Mouse (Mus musculus) midbrain, embryonic 13.5 days (tissue): ENCODE measurements at regions not wholly inside any gene's neighbourhood (a gene's known extent, or its start where the extent isn't known, plus 50 kb on each side); places are given as distances from the start of the nearest gene placed in this dataset.

Experiments used
- ATAC-seq: fragments of 200-750 bp; cut with Nextera tagmentation; 2 replicates; pipeline ENCODE4 v1.8.0; 2017; ENCODE audit warnings: mild to moderate bottlenecking, moderate TSS enrichment, moderate library complexity
- H3K27ac ChIP-seq: fragments of 300-500 bp; sonication (generic); 2 replicates; pipeline ENCODE4 v1.5.1; 2015; ENCODE audit warnings: inconsistent platforms, mild to moderate bottlenecking, moderate library complexity
- H3K27me3 ChIP-seq: fragments of 300-500 bp; sonication (generic); 2 replicates; pipeline ENCODE4 v1.6.1; 2015; ENCODE audit warnings: mild to moderate bottlenecking, inconsistent platforms
- H3K36me3 ChIP-seq: fragments of 300-500 bp; sonication (generic); 2 replicates; pipeline ENCODE4 v1.6.1; 2015; ENCODE audit warnings: mild to moderate bottlenecking, inconsistent platforms
- H3K4me1 ChIP-seq: fragments of 300-500 bp; sonication (generic); replicated peaks from 2 replicates; pipeline ENCODE4 v1.6.1; 2015; ENCODE audit warnings: inconsistent platforms
- H3K4me2 ChIP-seq: fragments of 300-500 bp; sonication (generic); replicated peaks from 2 replicates; pipeline ENCODE4 v1.6.1; 2015; ENCODE audit warnings: moderate library complexity, mild to moderate bottlenecking, inconsistent platforms
- H3K4me3 ChIP-seq: fragments of 300-500 bp; sonication (generic); replicated peaks from 2 replicates; pipeline ENCODE4 v1.5.1; 2015; ENCODE audit warnings: mild to moderate bottlenecking, inconsistent platforms
- H3K9ac ChIP-seq: fragments of 300-500 bp; sonication (generic); replicated peaks from 2 replicates; pipeline ENCODE4 v1.6.1; 2015; ENCODE audit warnings: mild to moderate bottlenecking, inconsistent platforms
- H3K9me3 ChIP-seq: fragments of 300-500 bp; sonication (generic); 2 replicates; pipeline ENCODE4 v1.6.1; 2016; ENCODE audit warnings: mild to moderate bottlenecking, inconsistent platforms
- WGBS: fragments of 180-500 bp; shearing (Covaris S2); methylation state at CpG from one replicate; pipeline ENCODE4 v1.1.7; 2015; 5-methylcytosine and 5-hydroxymethylcytosine counted together

DNA sequence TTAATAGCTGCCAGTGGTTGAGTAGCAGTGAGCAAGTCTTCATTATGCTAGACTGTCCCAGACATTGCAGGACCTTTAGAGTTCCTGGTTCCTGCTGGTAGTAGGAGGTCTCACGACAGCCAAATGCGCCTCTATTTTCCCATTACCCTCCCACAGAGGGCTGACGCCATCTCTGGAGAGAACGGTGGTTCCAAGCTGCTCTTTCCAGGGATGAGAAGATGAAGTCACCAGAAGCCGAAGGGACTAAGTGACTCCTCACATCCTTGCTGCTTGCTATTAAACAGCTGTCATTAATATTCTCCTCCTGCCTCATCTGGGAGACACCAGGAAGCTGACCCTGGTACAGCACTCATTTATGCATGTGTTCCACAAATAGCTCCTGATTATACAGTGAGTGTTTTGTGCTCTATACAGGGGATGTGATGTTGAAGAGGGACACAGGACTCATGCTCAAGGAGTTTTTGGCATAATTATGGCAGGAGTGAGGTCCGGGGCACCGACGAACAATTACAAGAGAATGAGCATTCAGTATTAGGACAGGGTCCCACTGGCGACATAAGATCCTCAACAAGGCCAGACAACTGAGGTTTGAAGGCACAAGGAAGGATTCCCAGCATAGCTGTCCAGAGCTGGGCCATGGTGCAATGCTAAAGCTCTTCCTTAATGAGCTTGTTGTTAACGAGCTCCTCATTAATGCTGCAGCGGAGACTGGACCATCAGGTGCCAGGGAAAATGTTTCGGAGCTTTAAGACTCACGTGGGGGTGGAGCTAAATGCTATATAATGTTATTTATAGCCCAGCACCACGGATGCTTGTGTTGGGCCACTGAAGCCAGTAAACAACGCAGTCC, 145.6 kb downstream of the Kit start:
- H3K4me3 ChIP-seq: no peak overlapping the region
- no peak overlapping the region for H3K4me2 ChIP-seq
- WGBS: 70% methylated on average over 15 of the region's 15 CpGs
- no peaks in the 10 kb centered on the region for H3K9me3 ChIP-seq
- no peak overlapping the region for H3K9ac ChIP-seq
- H3K4me1 ChIP-seq: peaks cover 11% of the 10 kb centered on the region
- H3K27ac ChIP-seq: no peak overlapping the region
- no peaks in the 10 kb centered on the region for H3K27me3 ChIP-seq
- peak; percentile 30; the same call in 1 of the 2 replicates for ATAC-seq
- no peaks in the 10 kb centered on the region for H3K36me3 ChIP-seq

GRCm38 (mm10) chr5:75718511-75719225, 144.0 kb downstream of the Kit start:
- H3K4me3 ChIP-seq: no peak overlapping the region
- no peak overlapping the region for H3K9ac ChIP-seq
- H3K9me3 ChIP-seq: no peaks in the 10 kb centered on the region
- H3K27me3 ChIP-seq: no peaks in the 10 kb centered on the region
- H3K4me1 ChIP-seq: peaks cover 11% of the 10 kb centered on the region
- no peak for ATAC-seq
- H3K27ac ChIP-seq: no peak overlapping the region
- H3K4me2 ChIP-seq: no peak overlapping the region
- no peaks in the 10 kb centered on the region for H3K36me3 ChIP-seq
- WGBS: 87% methylated on average over 12 of the region's 12 CpGs
